ENCODE assay signal across 22 mouse cellular contexts in genomic region chr1:92719864-92720263, GRCm38 (mm10).
DNase-seq lines count a peak whose midpoint lies in the region; ATAC-seq and TF ChIP-seq lines count a peak whose summit lies in the region.
"Had no signal": no experiment of that assay in that cellular context is flagged by ENCODE, and none has a peak within 500 bp of the region (broad histone marks: within the 10 kb centered on the region; RNA-seq: fewer than 3 reads in every experiment).

No protein-coding gene starts in this region.

- no peaks in the 10 kb centered on the region for H3K27me3 ChIP-seq in forebrain, embryonic 10.5 days (ENCODE audit: poor library complexity, severe bottlenecking)
- no peaks in the 10 kb centered on the region for H3K27me3 ChIP-seq in forebrain, embryonic 15.5 days
- H3K27me3 ChIP-seq in heart, embryonic 12.5 days (replicated peaks), result no peaks in the 10 kb centered on the region
- H3K27me3 ChIP-seq in heart, embryonic 16.5 days (ENCODE audit: control insufficient read depth, insufficient read depth, low read length), result no peaks in the 10 kb centered on the region
- no peaks in the 10 kb centered on the region for H3K27me3 ChIP-seq in MEL (ENCODE audit: control insufficient read depth in 1 of 2, insufficient read depth in 2 of 2, low read length in 2 of 2)
- H3K27me3 ChIP-seq: embryonic facial prominence, embryonic 15.5 days; hindbrain, embryonic 15.5 days had no signal

- no peak for DNase-seq in forebrain, embryonic 10.5 days (ENCODE audit: extremely low spot score, low spot score)
- DNase-seq in heart, postnatal 36 days, result no peak
- no peak for DNase-seq in heart, adult 18-20 months
- no peak for DNase-seq in MEL (ENCODE audit: low read depth, low spot score)
- DNase-seq: adrenal gland, postnatal 10 days; B cell, adult 2 months; cerebellum, adult 11 months; cerebellum, adult 8-10 months; embryo, embryonic 11 days; gastrocnemius, postnatal 10 days; kidney, adult 8-10 months had no signal

- peak overlapping the region; percentile 35; the same call in 1 of the 2 replicates for H3K27ac ChIP-seq in forebrain, embryonic 10.5 days
- no peak overlapping the region for H3K27ac ChIP-seq in forebrain, embryonic 15.5 days (replicated peaks)
- H3K27ac ChIP-seq in heart, embryonic 12.5 days (ENCODE audit: poor library complexity, severe bottlenecking), result peak overlapping the region; percentile 84
- H3K27ac ChIP-seq in heart, embryonic 16.5 days (ENCODE audit: low read length), result peak overlapping the region; percentile 86
- H3K27ac ChIP-seq in MEL (ENCODE audit: control insufficient read depth, low read depth, low read length), result no peak overlapping the region
- H3K27ac ChIP-seq: embryonic facial prominence, embryonic 15.5 days; hindbrain, embryonic 15.5 days had no signal

- H3K36me3 ChIP-seq in forebrain, embryonic 10.5 days (replicated peaks), result no peaks in the 10 kb centered on the region
- H3K36me3 ChIP-seq in forebrain, embryonic 15.5 days, result no peaks in the 10 kb centered on the region
- H3K36me3 ChIP-seq in heart, embryonic 12.5 days, result no peaks in the 10 kb centered on the region
- H3K36me3 ChIP-seq in heart, embryonic 16.5 days (ENCODE audit: control insufficient read depth, insufficient read depth), result no peaks in the 10 kb centered on the region
- no peaks in the 10 kb centered on the region for H3K36me3 ChIP-seq in MEL (ENCODE audit: control insufficient read depth in 1 of 2, insufficient read depth in 2 of 2, low read length in 2 of 2)
- H3K36me3 ChIP-seq: embryonic facial prominence, embryonic 15.5 days; G1E; hindbrain, embryonic 15.5 days had no signal

- no peak for TF ChIP-seq EP300 in MEL (IDR thresholded peaks at IDR 0.05; ENCODE audit: low read depth in 1 of 2, low read length in 2 of 2)

- H3K9me3 ChIP-seq in forebrain, embryonic 10.5 days, result no peaks in the 10 kb centered on the region
- no peaks in the 10 kb centered on the region for H3K9me3 ChIP-seq in forebrain, embryonic 15.5 days
- H3K9me3 ChIP-seq in heart, embryonic 12.5 days (replicated peaks), result no peaks in the 10 kb centered on the region
- H3K9me3 ChIP-seq in heart, embryonic 16.5 days (replicated peaks; ENCODE audit: control insufficient read depth, low read length), result no peaks in the 10 kb centered on the region
- H3K9me3 ChIP-seq in MEL (replicated peaks; ENCODE audit: insufficient read depth, low read length), result no peaks in the 10 kb centered on the region
- H3K9me3 ChIP-seq: embryonic facial prominence, embryonic 15.5 days; G1E; hindbrain, embryonic 15.5 days had no signal

- H3K79me2 ChIP-seq in MEL (ENCODE audit: control insufficient read depth, insufficient read depth, low read length, poor library complexity), result no peaks in the 10 kb centered on the region

- no peak overlapping the region for H3K9ac ChIP-seq in forebrain, embryonic 15.5 days (replicated peaks)
- 0 out of 2 replicates have a peak overlapping the region, but pooled peaks have one; percentile 0 for H3K9ac ChIP-seq in heart, embryonic 12.5 days
- 0 out of 2 replicates have a peak overlapping the region, but pooled peaks have one; percentile 26 for H3K9ac ChIP-seq in heart, embryonic 16.5 days (ENCODE audit: low read length)
- H3K9ac ChIP-seq in MEL (ENCODE audit: control insufficient read depth, low read depth, low read length, poor library complexity, severe bottlenecking), result no peak overlapping the region
- H3K9ac ChIP-seq: embryonic facial prominence, embryonic 15.5 days; hindbrain, embryonic 15.5 days had no signal

- no peak for TF ChIP-seq RAD21 in MEL (IDR thresholded peaks at IDR 0.05; ENCODE audit: low read depth, low read length)

- intact Hi-C loops in heart, postnatal 36 days (cut with DNase I), result loop anchor here (2.0 kb wide), 1 partner anchor 21 kb away; no protein-coding TSS in a partner anchor

- no peak for TF ChIP-seq CTCF in MEL (IDR thresholded peaks at IDR 0.05 in 2 of 3, conservative IDR thresholded peaks at IDR 0.05 in 1 of 3; ENCODE audit: control insufficient read depth in 1 of 3, insufficient read depth in 1 of 3, low read depth in 2 of 3, low read length in 3 of 3, poor library complexity in 1 of 3, severe bottlenecking in 1 of 3)

- WGBS in forebrain, embryonic 10.5 days, result 94% methylated on average over 6 of the region's 6 CpGs
- 92% methylated on average over 6 of the region's 6 CpGs for WGBS in forebrain, embryonic 15.5 days
- WGBS in heart, embryonic 12.5 days, result 90% methylated on average over 6 of the region's 6 CpGs
- 95% methylated on average over 6 of the region's 6 CpGs for WGBS in heart, embryonic 16.5 days

- TF ChIP-seq POLR2A in MEL (IDR thresholded peaks at IDR 0.05; ENCODE audit: control insufficient read depth in 1 of 2, insufficient read depth in 1 of 2, low read depth in 1 of 2, low read length in 2 of 2, poor library complexity in 1 of 2), result no peak

- ATAC-seq in forebrain, embryonic 15.5 days (replicated peaks), result no peak
- ATAC-seq in heart, embryonic 12.5 days (ENCODE audit: insufficient number of reproducible peaks, low FRiP score), result no peak
- no peak for ATAC-seq in heart, embryonic 16.5 days (replicated peaks; ENCODE audit: extremely low read depth, insufficient read depth, low FRiP score)
- ATAC-seq: CD4-positive, CD25-positive, alpha-beta regulatory T cell, adult 4 months; forebrain, embryonic 16.5 days; inflammation-experienced regulatory T-cells, adult 6 months; intestine, postnatal 0 days had no signal

- no peak overlapping the region for H3K4me3 ChIP-seq in forebrain, embryonic 10.5 days
- H3K4me3 ChIP-seq in forebrain, embryonic 15.5 days, result no peak overlapping the region
- H3K4me3 ChIP-seq in heart, embryonic 12.5 days, result no peak overlapping the region
- H3K4me3 ChIP-seq in heart, embryonic 16.5 days (ENCODE audit: low read length), result no peak overlapping the region
- H3K4me3 ChIP-seq in MEL (ENCODE audit: control insufficient read depth in 1 of 2, insufficient read depth in 1 of 2, low read depth in 2 of 2, low read length in 2 of 2), result no peak overlapping the region
- H3K4me3 ChIP-seq: embryonic facial prominence, embryonic 15.5 days; erythroblast, embryonic 14.5 days; hindbrain, embryonic 15.5 days had no signal

- H3K4me1 ChIP-seq in forebrain, embryonic 10.5 days, result peaks cover 22% of the 10 kb centered on the region
- H3K4me1 ChIP-seq in forebrain, embryonic 15.5 days, result 0 out of 2 replicates have a peak, but pooled peaks cover 2% of the 10 kb centered on the region
- peaks cover 66% of the 10 kb centered on the region for H3K4me1 ChIP-seq in heart, embryonic 12.5 days (replicated peaks)
- peaks cover 35% of the 10 kb centered on the region for H3K4me1 ChIP-seq in heart, embryonic 16.5 days (ENCODE audit: control insufficient read depth, insufficient read depth, low read length)
- H3K4me1 ChIP-seq in MEL (ENCODE audit: control insufficient read depth in 1 of 2, insufficient read depth in 2 of 2, low read length in 2 of 2), result peaks cover 0 to 3% of the 10 kb centered on the region in 2 experiments; a peak in 2 of 4 replicates

- H3K4me2 ChIP-seq in forebrain, embryonic 15.5 days (replicated peaks), result no peak overlapping the region
- peak overlapping the region; percentile 33; the same call in 1 of the 2 replicates for H3K4me2 ChIP-seq in heart, embryonic 12.5 days
- H3K4me2 ChIP-seq in heart, embryonic 16.5 days (ENCODE audit: low read depth, low read length), result no peak overlapping the region
- H3K4me2 ChIP-seq: embryonic facial prominence, embryonic 15.5 days; hindbrain, embryonic 15.5 days had no signal

TF ChIP-seq in MEL, 35 proteins besides CTCF, POLR2A, EP300 and RAD21:
- TF ChIP-seq SIN3A (IDR thresholded peaks at IDR 0.05; ENCODE audit: low read length) (no peak), ZKSCAN1 (IDR thresholded peaks at IDR 0.05; ENCODE audit: low read depth, low read length) (0 out of 2 replicates have a peak, but pooled peaks have one; percentile 39), HCFC1 (IDR thresholded peaks at IDR 0.05; ENCODE audit: low read depth, low read length) (no peak), KAT2A (conservative IDR thresholded peaks at IDR 0.05; ENCODE audit: low read depth, low read length) (no peak), NRF1 (IDR thresholded peaks at IDR 0.05; ENCODE audit: insufficient read depth, low read depth, low read length, poor library complexity, severe bottlenecking) (no peak), USF2 (IDR thresholded peaks at IDR 0.05; ENCODE audit: borderline replicate concordance in 1 of 2, insufficient read depth in 1 of 2, low read depth in 1 of 2, low read length in 2 of 2) (no peak)

Comparison
In these comparisons a context has a peak if more than half of its experiments do, and no peak if none do; other contexts are left out.
1. H3K27ac ChIP-seq: peak in forebrain, embryonic 10.5 days (single experiment), heart, embryonic 12.5 days (single experiment) and heart, embryonic 16.5 days (single experiment); none in forebrain, embryonic 15.5 days (single experiment) and MEL (single experiment).
2. H3K9ac ChIP-seq: peak in heart, embryonic 12.5 days (single experiment) and heart, embryonic 16.5 days (single experiment); none in forebrain, embryonic 15.5 days (single experiment) and MEL (single experiment).